Mouse (Mus musculus): Measurements from ENCODE around the gene Ajap1.

DNA sequence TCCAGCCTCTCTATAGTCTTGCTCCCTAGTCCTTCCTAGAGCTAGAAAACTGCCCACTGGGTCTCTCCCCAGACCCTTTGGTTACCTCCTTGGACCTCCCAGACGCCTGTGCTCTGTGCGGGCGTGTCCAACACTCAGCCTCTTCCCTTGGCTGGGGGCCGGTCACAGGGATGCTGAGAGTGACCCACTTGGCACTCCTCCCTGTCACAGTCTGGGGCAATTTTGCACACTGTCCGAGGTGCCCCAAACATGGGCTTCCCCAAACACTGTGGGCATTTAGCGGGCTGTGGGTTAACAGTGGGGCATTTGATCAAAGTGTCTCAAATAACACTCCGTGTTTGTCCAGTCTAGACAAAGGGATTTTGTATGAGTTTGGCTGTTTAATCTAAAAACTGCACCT is 29.1 kb downstream of the Ajap1 start:
- TF ChIP-seq POLR2A (IDR thresholded peaks at IDR 0.05; ENCODE audit: low read depth, low read length): no peak
- TF ChIP-seq CTCF (conservative IDR thresholded peaks at IDR 0.05 in 1 of 2, IDR thresholded peaks at IDR 0.05 in 1 of 2; ENCODE audit: low read depth in 2 of 2, low read length in 2 of 2): no peak
- no peak for TF ChIP-seq ZKSCAN1 (IDR thresholded peaks at IDR 0.05; ENCODE audit: borderline replicate concordance, low read depth, low read length)
- TF ChIP-seq E2F4 (IDR thresholded peaks at IDR 0.05; ENCODE audit: insufficient replicate concordance, low read depth, low read length): no peak
- no peak for TF ChIP-seq MAX (IDR thresholded peaks at IDR 0.05; ENCODE audit: low read length)
- no peak for TF ChIP-seq SMC3 (IDR thresholded peaks at IDR 0.05; ENCODE audit: low read depth, low read length)
- TF ChIP-seq MAFK (IDR thresholded peaks at IDR 0.05; ENCODE audit: insufficient replicate concordance, low read length): no peak
- no peak for TF ChIP-seq EP300 (IDR thresholded peaks at IDR 0.05; ENCODE audit: low read length)
- no peak for TF ChIP-seq HCFC1 (IDR thresholded peaks at IDR 0.05; ENCODE audit: low read depth, low read length)
- no peak for TF ChIP-seq TBP (conservative IDR thresholded peaks at IDR 0.05; ENCODE audit: low read depth, low read length)
- TF ChIP-seq KAT2A (IDR thresholded peaks at IDR 0.05; ENCODE audit: insufficient replicate concordance, low read length): no peak
- TF ChIP-seq UBTF (IDR thresholded peaks at IDR 0.05; ENCODE audit: low read depth, low read length): no peak
- no peak for TF ChIP-seq USF1 (IDR thresholded peaks at IDR 0.05; ENCODE audit: low read depth, low read length)
